Mouse (Mus musculus) brain, adult 10 weeks (tissue): ENCODE results near the gene Gm10053. TPM values are rescaled to one million over a fixed set of nuclear protein-coding genes. Genes with fewer than 3 reads are reported as not detected.

Experiments used
- polyA plus RNA-seq: library from polyadenylated mRNA; stranded (reverse); fragments of 350-450 nt; fragmentation: Illumina TruSeq; extraction: RNeasy Lipid Tissue Mini Kit (QIAGEN cat#74804); gene quantifications from one replicate; pipeline ENCODE4 v1.2.3, GENCODE M21; 2015; ENCODE audit warnings: low read depth, low replicate concordance

Gm10053 gene
- polyA plus RNA-seq, result 318 TPM

GRCm38 (mm10) chr19:24875129-24875870 lies at the start of gene Gm10053:
Gene Gm10053, plus strand, starts transcription at chr19:24875686.

GRCm38 (mm10) chr19:24861612-24862451 lies 13.7 kb upstream of the Gm10053 start, which contains the start of gene Pgm5:
Gene Pgm5, minus strand, starts transcription at chr19:24861855.

GRCm38 (mm10) chr19:24900581-24901220 lies 25.2 kb downstream of the Gm10053 start, which contains the start of gene Foxd4:
Gene Foxd4, minus strand, starts transcription at chr19:24901197.

Other genes starting within 250 kb of the Gm10053 start
- gene Tmem252, start 201.7 kb upstream of the Gm10053 start, polyA plus RNA-seq, result 0.68 TPM
- gene Pgm5, start 13.8 kb upstream of the Gm10053 start, polyA plus RNA-seq, result 4.0 TPM
- not detected for gene Foxd4, start 25.5 kb downstream of the Gm10053 start, polyA plus RNA-seq
- 25.0 TPM for gene Cbwd1, start 85.9 kb downstream of the Gm10053 start, polyA plus RNA-seq
- gene Dock8, start 123.8 kb downstream of the Gm10053 start, polyA plus RNA-seq, result 1.4 TPM